Mouse (Mus musculus) intestine, embryonic 14.5 days (tissue): ENCODE results near the gene Hira. TPM values are rescaled to one million over a fixed set of nuclear protein-coding genes. Genes with fewer than 3 reads are reported as not detected.
"Not testable (repeated sequence)": the region's sequence is repeated elsewhere in the genome, so short reads cannot be mapped to it uniquely, and the experiment has no call there.

ENCODE experiments used
- ATAC-seq: fragments of 200-750 bp; cut with Nextera tagmentation; replicated peaks from 2 replicates; pipeline ENCODE4 v1.8.0; 2017; ENCODE audit warnings: low read depth, moderate number of reproducible peaks, moderate TSS enrichment, moderate library complexity; ENCODE audit not compliant: low FRiP score, low TSS enrichment
- DNase-seq: peaks from one replicate; pipeline ENCODE4 v3.0.0-alpha.2; 2018; ENCODE audit warnings: low spot score
- H3K27ac ChIP-seq: fragments of 300-500 bp; sonication (generic); 2 replicates; pipeline ENCODE4 v1.5.1; 2014; ENCODE audit warnings: low read depth, mild to moderate bottlenecking, control low read depth
- H3K27me3 ChIP-seq: fragments of 300-500 bp; sonication (generic); replicated peaks from 2 replicates; pipeline ENCODE4 v1.6.1; 2014; ENCODE audit warnings: low read length, control low read depth; ENCODE audit not compliant: control insufficient read depth, insufficient read depth
- H3K36me3 ChIP-seq: fragments of 300-500 bp; sonication (generic); 2 replicates; pipeline ENCODE4 v1.6.1; 2014; ENCODE audit warnings: low read length, control low read depth; ENCODE audit not compliant: control insufficient read depth, insufficient read depth
- H3K4me1 ChIP-seq: fragments of 300-500 bp; sonication (generic); replicated peaks from 2 replicates; pipeline ENCODE4 v1.6.1; 2014; ENCODE audit warnings: low read length, control low read depth, mixed read lengths; ENCODE audit not compliant: control insufficient read depth, insufficient read depth
- H3K4me2 ChIP-seq: fragments of 300-500 bp; sonication (generic); 2 replicates; pipeline ENCODE4 v1.6.1; 2014; ENCODE audit warnings: low read length
- H3K4me3 ChIP-seq: fragments of 300-500 bp; sonication (generic); 2 replicates; pipeline ENCODE4 v1.5.1; 2014; ENCODE audit warnings: low read depth, low read length, control low read depth, mixed read lengths
- H3K9ac ChIP-seq: fragments of 300-500 bp; sonication (generic); 2 replicates; pipeline ENCODE4 v1.6.1; 2014; ENCODE audit warnings: mild to moderate bottlenecking, low read length
- H3K9me3 ChIP-seq: fragments of 300-500 bp; sonication (generic); 2 replicates; pipeline ENCODE4 v1.6.1; 2016; ENCODE audit warnings: low read length, control low read depth; ENCODE audit not compliant: control insufficient read depth
- WGBS: fragments of 180-500 bp; shearing (Covaris S2); extraction: QIAGEN DNeasy Blood & Tissue Kit; methylation state at CpG from one replicate; pipeline ENCODE4 v1.1.7; 2014; 5-methylcytosine and 5-hydroxymethylcytosine counted together
- polyA plus RNA-seq: library from polyadenylated mRNA; unstranded; fragments of >200 nt; fragmentation: Nextera tagmentation; extraction: Ambion mirVana; gene quantifications from 2 replicates; pipeline ENCODE4 v1.2.1, GENCODE M21; 2014

Hira gene
- polyA plus RNA-seq, 1 experiment from 2014 or later = 15.8 TPM

DNA sequence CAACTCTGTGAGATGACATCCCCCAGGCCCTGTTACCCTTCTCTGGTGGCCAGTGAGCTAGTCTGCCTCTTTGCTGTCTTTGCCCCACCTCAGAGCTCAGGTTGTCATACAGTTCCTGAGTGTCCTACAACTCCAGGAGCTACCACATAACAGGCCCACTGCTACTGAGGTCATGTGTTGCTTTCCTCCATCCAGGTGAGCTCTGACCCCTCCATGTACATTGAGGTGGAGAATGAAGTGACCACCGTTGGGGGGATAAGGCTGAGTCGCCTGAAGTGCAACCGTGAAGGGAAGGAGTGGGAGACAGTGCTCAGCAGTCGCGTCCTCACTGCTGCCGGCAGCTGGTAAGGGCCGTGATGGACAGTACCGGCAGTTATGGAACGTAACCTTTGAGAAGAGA, 72.1 kb downstream of the Hira start:
- H3K4me1 ChIP-seq = no peaks in the 10 kb centered on the region
- 96% methylated on average over 9 of the region's 9 CpGs for WGBS
- no peak overlapping the region for H3K27ac ChIP-seq
- H3K9ac ChIP-seq = no peak overlapping the region
- ATAC-seq (no peak), DNase-seq (no peak)
- H3K4me2 ChIP-seq = no peak overlapping the region
- no peaks in the 10 kb centered on the region for H3K27me3 ChIP-seq
- H3K4me3 ChIP-seq = no peak overlapping the region
- H3K9me3 ChIP-seq = no peaks in the 10 kb centered on the region
- peaks cover 93% of the 10 kb centered on the region for H3K36me3 ChIP-seq

GRCm38 (mm10) chr16:18950351-18950750, 73.5 kb downstream of the Hira start:
- ATAC-seq (no peak), DNase-seq (no peak)
- no peak overlapping the region for H3K9ac ChIP-seq
- H3K27me3 ChIP-seq = no peaks in the 10 kb centered on the region
- H3K4me3 ChIP-seq = no peak overlapping the region
- H3K4me2 ChIP-seq = no peak overlapping the region
- H3K36me3 ChIP-seq = peaks cover 99% of the 10 kb centered on the region
- 100% methylated on average over 2 of the region's 2 CpGs for WGBS
- H3K27ac ChIP-seq = no peak overlapping the region
- no peaks in the 10 kb centered on the region for H3K4me1 ChIP-seq
- no peaks in the 10 kb centered on the region for H3K9me3 ChIP-seq

GRCm38 (mm10) chr16:18952813-18953212, 76.0 kb downstream of the Hira start:
- H3K9ac ChIP-seq = no peak overlapping the region

GRCm38 (mm10) chr16:18955070-18955469, 78.2 kb downstream of the Hira start:
- no peak for DNase-seq
- H3K27ac ChIP-seq = no peak overlapping the region
- 84% methylated on average over 3 of the region's 3 CpGs for WGBS
- H3K36me3 ChIP-seq = peaks cover 82% of the 10 kb centered on the region
- H3K4me1 ChIP-seq = no peaks in the 10 kb centered on the region
- ATAC-seq = no peak
- no peak overlapping the region for H3K4me3 ChIP-seq
- H3K27me3 ChIP-seq = no peaks in the 10 kb centered on the region
- H3K9ac ChIP-seq = no peak overlapping the region
- no peaks in the 10 kb centered on the region for H3K9me3 ChIP-seq
- H3K4me2 ChIP-seq = no peak overlapping the region

More at GRCm38 (mm10) chr16:18952813-18953212, 76.0 kb downstream of the Hira start:
- no peaks in the 10 kb centered on the region for H3K27me3 ChIP-seq
- H3K4me1 ChIP-seq = no peaks in the 10 kb centered on the region
- ATAC-seq (no peak), DNase-seq (no peak)
- H3K27ac ChIP-seq = no peak overlapping the region
- H3K4me3 ChIP-seq = no peak overlapping the region
- H3K36me3 ChIP-seq = peaks cover 100% of the 10 kb centered on the region
- H3K9me3 ChIP-seq = no peaks in the 10 kb centered on the region
- no peak overlapping the region for H3K4me2 ChIP-seq

DNA sequence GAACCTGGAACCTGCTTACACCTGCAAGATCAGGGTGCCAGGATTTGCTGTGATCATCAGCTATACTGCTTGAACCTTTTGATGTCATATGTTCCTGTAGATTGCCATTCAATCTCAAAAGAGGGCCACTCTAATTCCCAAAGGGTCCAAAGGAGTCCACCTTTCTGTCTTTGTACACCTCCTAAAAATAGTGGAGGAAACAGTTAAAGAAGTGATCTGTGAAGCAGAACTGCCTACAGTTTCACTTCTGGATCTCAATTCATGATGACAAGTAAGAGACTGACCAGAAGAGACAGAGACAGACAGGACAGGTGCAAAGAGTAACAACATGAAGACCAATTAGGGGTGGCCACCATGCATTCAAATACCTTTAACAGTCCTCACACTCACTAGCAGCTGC, 86.6 kb downstream of the Hira start:
- Histone ChIP-seq H3K36me3 (peaks cover 65% of the 10 kb centered on the region), H3K4me2 (no peak overlapping the region)

DNA sequence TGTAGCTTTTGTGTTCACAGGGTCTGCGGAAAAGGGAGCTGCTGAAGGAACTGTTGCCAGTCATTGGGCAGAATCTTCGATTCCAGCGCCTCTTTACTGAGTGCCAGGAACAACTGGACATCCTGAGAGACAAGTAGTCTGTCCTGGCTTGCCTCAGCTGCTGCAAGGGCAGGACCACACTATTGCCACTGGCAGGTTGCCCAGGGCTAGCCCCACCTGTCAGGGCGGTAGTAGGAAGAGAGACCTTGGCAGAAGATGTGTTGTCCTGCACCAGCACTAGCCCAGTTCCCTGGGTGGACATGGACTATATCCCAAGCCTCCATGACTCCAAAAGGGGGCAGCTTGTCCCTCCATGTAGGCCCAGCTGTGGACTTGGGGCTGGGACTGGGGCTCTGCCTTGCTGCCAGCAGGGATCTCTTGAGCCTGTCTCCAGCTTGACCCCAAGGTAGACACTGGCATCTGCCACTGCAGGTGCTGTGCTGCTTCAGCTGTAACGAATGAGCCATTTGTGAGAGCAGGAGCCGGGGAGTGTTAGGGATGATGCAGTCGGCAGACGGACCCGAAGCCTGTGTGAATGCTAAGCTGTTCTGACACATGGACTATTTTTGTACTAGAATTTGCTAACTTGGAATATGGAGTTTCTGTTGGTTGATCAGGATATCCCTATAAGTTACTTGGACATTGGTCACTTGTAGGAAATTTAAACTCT, 92.7 kb downstream of the Hira start:
- Histone ChIP-seq H3K4me2 (no peak overlapping the region), H3K27me3 (no peaks in the 10 kb centered on the region), H3K4me1 (no peaks in the 10 kb centered on the region), H3K9me3 (no peaks in the 10 kb centered on the region), H3K9ac (no peak overlapping the region), H3K27ac (no peak overlapping the region), H3K4me3 (no peak overlapping the region), H3K36me3 (peaks cover 51% of the 10 kb centered on the region)
- ATAC-seq = no peak
- WGBS = 86% methylated on average over 9 of the region's 9 CpGs
- no peak for DNase-seq

More for the DNA sequence above, 86.6 kb downstream of the Hira start:
- H3K27me3 ChIP-seq = no peaks in the 10 kb centered on the region
- ATAC-seq (no peak), DNase-seq (no peak)
- H3K4me1 ChIP-seq = no peaks in the 10 kb centered on the region
- H3K4me3 ChIP-seq = no peak overlapping the region
- no peak overlapping the region for H3K9ac ChIP-seq
- no peak overlapping the region for H3K27ac ChIP-seq
- peaks cover 11% of the 10 kb centered on the region for H3K9me3 ChIP-seq

GRCm38 (mm10) chr16:18970837-18971236, 94.0 kb downstream of the Hira start:
- Histone ChIP-seq H3K27ac (no peak overlapping the region), H3K4me2 (no peak overlapping the region), H3K4me1 (no peaks in the 10 kb centered on the region), H3K27me3 (no peaks in the 10 kb centered on the region), H3K4me3 (no peak overlapping the region), H3K36me3 (peaks cover 42% of the 10 kb centered on the region), H3K9ac (no peak overlapping the region), H3K9me3 (no peaks in the 10 kb centered on the region)
- 27% methylated on average over 3 of the region's 3 CpGs for WGBS
- no peak for DNase-seq
- no peak for ATAC-seq

- H3K27me3 ChIP-seq, DNase-seq, H3K9ac ChIP-seq, H3K4me3 ChIP-seq, H3K4me2 ChIP-seq, ATAC-seq, H3K4me1 ChIP-seq, H3K27ac ChIP-seq, H3K9me3 ChIP-seq: not testable (repeated sequence)
- WGBS = 83% methylated on average over 23 of the region's 23 CpGs
- peaks cover 11% of the 10 kb centered on the region for H3K36me3 ChIP-seq
Measured at GRCm38 (mm10) chr16:18975665-18976064, 98.8 kb downstream of the Hira start.

- no peak for DNase-seq
- Histone ChIP-seq H3K36me3 (peaks cover 5% of the 10 kb centered on the region; the same call in 1 of the 2 replicates), H3K4me2 (no peak overlapping the region), H3K27ac (no peak overlapping the region), H3K4me3 (no peak overlapping the region), H3K9ac (no peak overlapping the region), H3K9me3 (no peaks in the 10 kb centered on the region), H3K27me3 (no peaks in the 10 kb centered on the region), H3K4me1 (no peaks in the 10 kb centered on the region)
- 81% methylated on average over 18 of the region's 23 CpGs for WGBS
- 0 out of 2 replicates have a peak, but pooled peaks have one; percentile 15 for ATAC-seq
Measured at GRCm38 (mm10) chr16:18976315-18976714, 99.5 kb downstream of the Hira start.
